Mouse (Mus musculus): ENCODE data around the gene Galntl6.

The Galntl6 gene

DNA sequence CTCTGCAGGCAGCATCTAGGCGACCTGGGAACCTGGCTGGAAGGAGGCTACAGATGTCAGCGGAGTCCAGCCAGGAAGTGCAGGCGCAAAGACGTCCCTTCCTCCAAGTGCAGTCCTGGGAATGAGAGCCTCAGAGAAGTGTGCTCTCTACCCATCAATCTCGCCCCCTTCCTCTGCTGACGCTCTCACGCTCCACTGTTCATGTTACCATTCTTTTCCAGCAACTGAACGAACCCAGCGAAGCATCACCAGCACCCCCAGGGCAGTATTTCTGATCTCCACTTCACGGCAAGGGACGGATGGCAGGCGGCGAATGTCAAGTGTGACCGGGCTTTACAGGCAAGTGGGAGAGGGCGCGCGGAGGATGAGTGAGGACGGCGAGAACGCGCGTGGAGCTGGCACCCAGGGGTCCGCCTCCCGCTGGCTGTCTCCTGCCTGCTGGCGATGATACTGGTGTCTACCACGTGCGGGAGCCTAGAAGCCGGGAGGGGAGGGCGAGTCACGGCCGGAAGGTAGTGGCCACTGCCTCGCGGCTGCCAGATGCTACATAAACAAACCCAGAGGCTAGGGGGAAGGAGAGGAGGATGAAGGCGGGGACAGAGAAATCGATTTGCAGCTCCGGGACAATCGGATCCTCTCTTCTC lies at the start of gene Galntl6:
TSS of gene Galntl6 (minus strand) at position 445 of the 644 bp plus-strand sequence.
- no peak for DNase-seq (ENCODE audit: low spot score in 2 of 2)

GRCm38 (mm10) chr8:58957195-58957739 lies 44.8 kb upstream of the Galntl6 start:
- DNase-seq (ENCODE audit: low spot score in 2 of 2) = no peak

DNA sequence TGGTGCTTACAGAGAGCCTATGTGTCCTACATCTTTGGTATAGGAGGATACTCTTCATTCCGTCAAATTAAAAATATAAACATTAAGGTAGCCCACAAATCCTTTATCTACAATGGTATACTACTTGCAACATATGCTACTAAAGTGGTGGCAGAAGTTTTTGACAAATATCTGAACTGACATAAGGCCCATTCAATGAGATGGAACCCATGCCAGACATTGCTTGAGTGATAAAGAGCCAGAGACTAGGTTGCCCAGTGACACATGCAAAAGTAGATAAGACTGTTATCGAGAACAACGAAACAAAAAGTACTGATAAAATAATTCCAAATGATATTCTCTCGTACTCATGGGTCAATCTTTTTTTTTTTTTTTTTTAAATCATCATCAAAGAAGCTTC lies 31.3 kb upstream of the Galntl6 start:
- DNase-seq (ENCODE audit: low spot score in 2 of 2) = no peak

DNA sequence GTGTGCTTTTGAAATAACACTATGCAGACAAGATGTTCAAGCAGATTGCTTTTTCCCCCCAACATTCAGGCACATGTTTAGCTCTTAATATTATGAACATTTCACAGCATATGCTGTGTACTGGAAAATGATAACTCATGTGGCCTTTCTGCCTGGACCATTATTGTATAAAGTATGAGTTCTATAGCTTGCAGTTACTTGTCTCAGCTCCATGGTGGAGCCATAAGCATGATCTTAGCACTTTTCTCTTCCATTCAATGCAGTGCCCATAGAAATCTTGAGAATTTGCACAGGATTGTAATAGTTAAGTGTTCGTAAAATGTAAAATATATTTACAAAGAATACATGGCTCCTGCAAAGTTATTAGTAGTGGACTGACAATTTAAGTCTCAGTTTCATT lies 18.6 kb upstream of the Galntl6 start:
- DNase-seq (ENCODE audit: low spot score in 2 of 2) = no peak

DNA sequence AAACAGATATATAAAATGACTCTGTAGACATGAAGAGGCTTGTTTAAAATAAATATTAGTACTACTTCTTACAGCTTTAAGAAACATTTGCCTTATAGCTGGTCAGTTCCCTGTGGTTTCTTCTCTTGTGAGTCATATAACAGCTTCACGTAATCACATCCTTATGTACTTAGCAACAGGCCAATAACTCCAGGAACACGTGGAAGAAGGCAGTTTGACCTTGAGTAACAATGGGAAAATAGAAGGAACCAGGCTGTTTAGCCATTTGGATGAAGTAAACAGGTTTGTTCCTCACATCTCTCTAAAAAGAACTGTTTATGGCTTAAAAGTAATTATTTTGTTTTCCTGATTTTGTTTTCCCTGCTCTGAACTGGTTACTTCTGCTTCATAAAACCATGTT lies 2.7 kb upstream of the Galntl6 start:
- DNase-seq (ENCODE audit: low spot score in 2 of 2) = no peak

DNA sequence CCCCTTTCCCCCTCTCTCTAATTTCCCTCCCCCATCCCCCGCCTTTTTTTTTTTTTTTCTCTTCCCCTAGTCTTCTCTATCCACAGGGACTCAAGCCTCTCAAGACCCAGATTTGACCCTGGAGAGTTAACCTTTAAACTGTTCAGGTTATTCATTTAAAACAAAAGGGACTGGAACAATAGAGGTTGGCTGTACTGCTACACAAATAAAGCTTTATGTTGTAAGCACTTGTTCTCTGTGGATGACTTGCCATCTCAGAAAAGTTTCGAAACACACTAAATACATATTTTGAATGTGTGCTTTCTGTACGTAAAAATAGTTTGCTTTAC lies 1.2 kb upstream of the Galntl6 start:
- DNase-seq (ENCODE audit: low spot score in 2 of 2) = no peak

GRCm38 (mm10) chr8:58912840-58913639 lies 600 bp upstream of the Galntl6 start:
- DNase-seq (ENCODE audit: low spot score in 2 of 2) = no peak

DNA sequence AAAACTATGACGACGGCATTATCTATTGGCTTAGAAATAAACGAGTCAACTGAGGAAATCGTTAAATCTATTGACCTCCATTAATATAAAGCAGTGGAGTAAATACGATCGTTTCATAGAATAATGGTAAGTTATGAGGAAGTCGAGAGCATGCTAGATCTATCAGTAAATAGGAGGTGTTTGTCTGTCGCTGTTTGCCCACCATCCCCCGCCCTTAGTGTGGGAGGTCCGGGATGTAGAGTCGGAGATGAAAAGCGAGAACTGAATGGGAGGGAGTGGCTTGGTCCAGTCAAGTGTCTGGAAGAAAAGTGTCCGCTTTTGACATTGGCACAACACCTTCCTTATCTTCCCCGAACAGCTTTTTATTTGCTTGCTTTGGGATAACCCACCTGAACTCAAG lies 763 bp downstream of the Galntl6 start, which contains the start of gene BC030500:
TSS of gene BC030500 (plus strand) at position 79 of the 400 bp plus-strand sequence.
- DNase-seq (ENCODE audit: low spot score in 2 of 2) = no peak

- DNase-seq (ENCODE audit: low spot score in 2 of 2) = no peak
These were observed 8.0 kb downstream of the Galntl6 start for GRCm38 (mm10) chr8:58904465-58904864.

DNA sequence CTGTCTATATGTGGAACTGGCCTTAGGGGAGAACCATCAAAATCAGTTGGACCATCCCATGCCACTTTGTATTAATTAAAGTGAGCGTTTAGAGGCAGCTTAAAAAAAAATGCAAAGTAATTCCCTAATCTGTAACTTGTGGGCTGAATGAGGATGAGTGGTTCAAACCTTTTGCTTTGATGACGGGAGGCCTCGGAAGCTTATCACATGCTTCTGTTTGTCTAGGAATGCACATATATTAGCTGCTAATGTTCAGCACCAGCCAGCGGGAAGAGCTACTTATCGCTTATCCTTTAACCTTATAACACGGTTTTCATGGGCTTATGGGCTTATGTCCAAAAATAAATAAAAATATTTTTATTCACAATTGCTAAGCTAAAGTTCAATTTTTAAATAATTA lies 16.5 kb downstream of the Galntl6 start:
- no peak for DNase-seq (ENCODE audit: low spot score in 2 of 2)

DNA sequence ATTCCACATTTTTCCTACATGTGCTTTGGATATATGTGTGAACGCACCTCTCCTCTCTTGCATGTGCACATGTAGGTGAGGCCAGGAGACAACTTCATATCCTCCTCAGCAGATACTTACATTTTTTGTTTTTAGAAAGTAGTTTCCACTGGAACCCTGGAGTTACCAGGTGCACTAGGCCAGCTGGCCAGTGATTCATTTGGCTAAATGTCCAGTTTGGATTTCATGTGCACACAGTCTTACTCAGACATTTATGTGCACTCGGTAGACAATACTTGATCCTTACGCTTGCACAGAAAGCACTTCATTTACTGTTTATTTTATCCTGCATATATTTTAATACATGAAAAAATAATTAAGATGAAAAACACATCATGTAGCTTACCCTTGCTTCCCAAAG lies 21.8 kb downstream of the Galntl6 start:
- DNase-seq (ENCODE audit: low spot score in 2 of 2) = no peak

DNA sequence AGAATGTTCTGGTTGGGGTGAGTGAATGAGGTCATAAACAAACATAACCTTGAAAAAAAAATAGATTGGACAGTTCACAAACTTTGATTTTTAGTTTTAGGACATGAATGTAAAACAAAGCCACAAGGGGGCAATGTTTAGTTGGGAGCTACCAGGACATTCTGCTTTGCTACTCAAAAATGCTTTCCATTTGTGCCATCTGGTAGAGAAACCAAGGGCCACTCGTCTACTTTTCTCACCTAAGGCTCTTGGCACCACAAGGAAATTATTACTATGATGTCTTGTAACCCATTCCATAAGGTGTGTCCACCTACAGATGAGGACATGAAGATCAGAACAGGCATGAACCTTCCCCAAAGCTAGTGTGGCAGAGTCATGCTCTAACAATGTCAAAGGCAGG lies 26.0 kb downstream of the Galntl6 start:
- DNase-seq (ENCODE audit: low spot score in 2 of 2) = no peak

DNA sequence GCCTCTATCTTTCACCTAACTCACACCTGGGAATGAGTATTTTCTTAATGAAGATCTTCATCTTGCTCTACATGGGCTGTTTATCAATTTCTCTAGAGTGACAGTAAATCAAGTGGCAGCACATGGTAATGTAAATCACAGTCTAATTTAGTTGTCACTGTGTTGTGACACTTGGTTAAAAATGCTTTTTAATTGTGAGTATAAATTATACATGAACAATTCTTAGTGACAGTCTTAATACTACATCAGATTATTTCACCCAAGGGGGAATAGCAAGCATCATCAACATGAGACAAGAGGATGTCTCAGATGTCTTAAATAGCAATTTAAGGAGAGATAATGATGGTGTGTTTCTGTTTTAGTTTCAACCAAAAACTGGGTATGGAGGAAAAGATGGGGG lies 88.1 kb downstream of the Galntl6 start:
- no peak for DNase-seq (ENCODE audit: low spot score in 2 of 2)

DNA sequence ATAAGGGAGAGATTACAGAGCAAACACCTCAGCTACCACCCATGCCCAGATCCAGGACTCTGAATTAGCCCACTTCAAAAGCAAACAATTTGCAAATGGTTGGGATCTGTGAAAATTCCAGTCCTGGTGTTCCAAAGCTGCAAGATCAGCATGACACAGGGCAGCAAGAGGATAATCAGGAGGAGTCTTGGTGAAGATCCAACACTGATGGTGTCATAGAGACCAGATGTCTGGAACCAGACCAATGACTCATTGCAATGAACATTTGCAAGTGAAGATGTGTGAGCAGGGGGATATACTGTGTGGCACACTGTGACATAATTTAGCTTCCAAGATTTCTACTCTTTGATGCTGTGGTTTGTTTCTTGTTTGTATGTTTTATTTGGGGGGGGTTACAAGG lies 107.2 kb downstream of the Galntl6 start:
- no peak for DNase-seq (ENCODE audit: low spot score in 2 of 2)

DNA sequence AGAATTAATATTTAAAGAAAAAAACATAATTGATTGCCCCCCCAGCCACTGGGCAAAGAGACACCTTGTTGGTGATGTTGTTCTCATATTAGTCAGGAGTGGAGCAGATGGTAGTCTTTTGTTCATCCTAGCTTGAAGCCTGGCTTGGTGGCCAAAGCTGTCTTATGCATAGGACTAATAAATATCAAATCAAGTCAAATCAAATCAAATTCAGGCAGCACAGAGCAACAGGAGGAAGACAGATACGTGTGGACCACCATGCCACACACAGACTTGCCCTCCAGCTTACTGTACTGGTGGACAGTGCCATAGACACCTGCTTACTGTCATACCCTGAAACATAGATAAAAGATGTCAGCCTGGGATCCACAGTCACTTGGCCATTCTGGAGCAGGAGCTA lies 110.6 kb downstream of the Galntl6 start:
- DNase-seq (ENCODE audit: low spot score in 2 of 2) = no peak

- DNase-seq (ENCODE audit: low spot score in 2 of 2) = no peak
These were observed 158.7 kb downstream of the Galntl6 start for GRCm38 (mm10) chr8:58753769-58754168.

DNA sequence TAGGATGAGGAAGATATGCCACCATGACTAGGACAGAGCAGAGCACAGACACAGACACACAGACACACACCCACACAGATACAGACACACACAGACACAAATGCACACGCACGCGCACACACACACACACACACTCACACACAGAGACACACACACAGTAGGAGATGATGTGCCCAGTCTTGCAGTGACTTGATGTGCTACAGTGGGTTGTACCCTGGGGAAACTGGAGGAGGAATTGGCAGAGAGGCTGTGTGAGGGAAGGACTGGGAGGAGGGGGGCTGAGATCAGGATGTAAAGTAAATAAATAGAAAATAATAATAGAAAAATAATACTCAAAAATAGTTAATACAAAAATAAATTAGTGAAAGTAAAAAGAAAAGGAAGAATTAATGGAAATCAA lies 174.5 kb downstream of the Galntl6 start:
- DNase-seq (ENCODE audit: low spot score in 2 of 2) = no peak

DNA sequence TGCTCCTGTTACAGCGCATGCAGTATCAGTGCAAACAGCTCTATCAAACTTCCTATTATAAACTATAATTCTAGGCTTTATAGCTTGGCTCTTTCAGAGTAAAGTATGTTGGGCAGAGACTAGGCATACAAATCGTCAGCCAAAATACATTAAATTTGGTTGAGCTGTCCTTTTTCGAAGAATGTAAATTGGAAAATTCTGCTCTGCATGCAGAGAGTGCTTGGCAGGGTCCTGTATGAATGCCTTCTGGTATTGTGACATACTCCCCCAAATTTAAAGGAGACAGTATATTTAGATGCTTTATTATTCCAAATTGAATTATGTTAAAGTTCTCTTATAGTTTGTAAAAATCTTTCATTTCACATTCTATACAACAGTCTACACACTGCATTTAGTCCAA lies 220.7 kb downstream of the Galntl6 start:
- DNase-seq (ENCODE audit: low spot score in 2 of 2) = no peak

DNA sequence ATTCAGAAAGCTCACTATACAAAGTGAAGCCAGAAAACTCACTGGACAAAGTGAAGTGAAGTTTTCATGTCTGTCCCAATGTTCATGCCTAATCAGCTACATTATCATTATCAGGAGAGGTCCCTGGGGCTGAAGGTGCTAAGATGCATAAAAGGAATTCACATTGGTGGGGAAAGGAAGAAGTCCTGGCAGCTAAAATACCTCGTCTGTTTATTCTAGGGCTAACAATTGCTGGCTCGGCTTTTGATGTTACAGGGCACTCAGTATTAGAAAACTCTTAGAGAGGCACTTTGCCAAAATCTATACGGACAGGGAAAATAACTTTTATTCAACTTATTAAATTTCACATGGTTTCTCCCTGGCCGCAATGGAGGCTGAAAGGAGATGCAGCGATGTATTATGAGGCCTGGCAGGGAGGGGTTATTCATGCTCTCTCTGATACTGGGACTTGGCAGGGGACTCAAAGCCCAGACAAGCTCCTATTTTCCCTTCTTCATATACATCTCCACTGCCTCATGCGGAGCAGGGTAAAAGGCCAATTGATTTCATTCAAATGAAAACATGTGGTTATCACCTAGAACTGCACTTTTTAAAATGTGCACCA lies 234.5 kb downstream of the Galntl6 start:
- no peak for DNase-seq (ENCODE audit: low spot score in 2 of 2)

DNA sequence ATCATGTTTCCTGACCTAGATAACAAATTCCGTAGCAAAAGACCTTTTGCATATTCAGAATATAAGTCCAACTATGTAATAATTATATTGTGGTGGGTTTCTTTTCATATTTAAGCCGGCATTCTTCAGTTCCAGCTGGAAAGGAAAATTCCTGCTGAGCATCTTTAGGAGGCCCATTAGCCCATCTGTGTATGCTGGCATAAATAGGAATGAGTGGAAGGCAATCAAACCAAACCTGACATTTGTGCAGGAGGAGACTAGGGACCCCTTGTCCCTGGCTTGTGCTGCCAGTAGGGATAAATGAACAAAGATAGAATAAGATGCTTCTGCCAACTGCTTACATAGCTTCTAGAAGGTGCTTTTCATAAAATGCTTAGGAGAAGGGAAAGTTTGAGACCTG lies 243.4 kb downstream of the Galntl6 start:
- DNase-seq (ENCODE audit: low spot score in 2 of 2) = no peak

DNA sequence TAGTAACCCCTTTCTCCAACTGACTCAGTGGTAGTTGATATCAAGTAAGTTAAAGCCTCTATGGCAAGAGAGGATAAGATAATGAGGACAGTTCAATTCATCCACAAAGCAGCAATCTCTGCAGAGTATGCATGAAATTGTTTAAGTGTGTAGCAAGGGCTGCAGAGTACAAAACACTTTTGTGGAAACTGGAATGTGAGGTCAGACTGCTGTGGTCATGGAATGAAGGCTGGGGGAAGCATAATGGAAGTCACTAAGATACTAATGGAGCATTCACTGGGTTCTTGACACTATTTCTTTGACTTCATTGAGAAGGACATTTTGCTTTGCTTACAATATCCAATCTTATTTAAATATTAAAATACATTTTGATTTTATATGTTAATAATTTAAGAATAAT lies 252.4 kb downstream of the Galntl6 start:
- DNase-seq (ENCODE audit: low spot score in 2 of 2) = no peak

GRCm38 (mm10) chr8:58655631-58656030 lies 256.8 kb downstream of the Galntl6 start:
- no peak for DNase-seq (ENCODE audit: low spot score in 2 of 2)

DNA sequence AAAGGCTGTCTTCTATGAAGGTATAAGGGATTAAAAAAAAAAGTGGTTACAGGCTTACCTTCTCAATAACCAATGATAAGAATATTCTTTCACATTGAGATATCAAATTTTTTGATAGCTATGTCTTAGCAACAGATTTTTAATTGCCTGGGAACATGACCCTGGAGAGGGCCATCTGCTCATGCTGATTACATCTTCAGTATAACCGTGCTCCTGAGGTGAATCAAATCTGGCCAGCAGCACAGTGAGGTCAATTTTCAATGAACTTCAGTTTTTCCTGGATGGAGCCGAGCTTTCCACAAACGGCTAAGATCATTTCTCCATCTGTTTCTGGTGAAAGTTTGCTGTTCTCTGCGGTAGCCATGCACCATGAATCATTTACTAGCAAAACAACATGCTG lies 306.0 kb downstream of the Galntl6 start:
- DNase-seq (ENCODE audit: low spot score in 2 of 2) = no peak
